Mouse (Mus musculus): ENCODE measurements around the gene Ehhadh.

DNA sequence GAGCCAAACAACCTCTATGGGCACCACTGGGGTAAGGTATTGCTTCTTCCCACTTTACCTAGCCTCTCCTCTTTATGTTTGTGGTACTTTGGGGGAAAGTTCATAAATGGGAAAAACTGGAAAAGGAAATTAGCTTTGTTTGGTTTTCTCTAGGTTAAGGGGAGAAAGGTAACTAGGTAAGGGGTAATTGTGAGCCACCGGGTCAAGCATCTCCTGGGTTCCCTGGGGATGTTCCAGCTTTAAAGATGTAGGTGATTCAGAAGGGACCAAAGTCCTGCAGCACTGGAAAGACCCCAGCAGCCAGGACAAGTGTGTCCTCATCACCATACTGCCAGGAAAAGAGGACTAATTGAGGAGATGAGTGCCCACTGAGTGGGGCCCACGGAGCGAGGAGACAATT lies 5.7 kb downstream of the Ehhadh start:
- TF ChIP-seq CTCF (IDR thresholded peaks at IDR 0.05; ENCODE audit: insufficient read depth, low read length), result no peak
- no peak for TF ChIP-seq POLR2A (IDR thresholded peaks at IDR 0.05; ENCODE audit: borderline replicate concordance, extremely low read depth, low read depth, low read length)

Data from lung, adult 2 months (tissue).